Mouse (Mus musculus): Measurements from ENCODE around the gene Dok3. TPM values are rescaled to one million over a fixed set of nuclear protein-coding genes. Genes with fewer than 3 reads are reported as not detected.
A peak's percentile ranks its signal among the peaks of the same experiment; 100 is the strongest.

The Dok3 gene
- polyA plus RNA-seq, 1 experiment from 2014 or later, result 2.5 TPM

DNA sequence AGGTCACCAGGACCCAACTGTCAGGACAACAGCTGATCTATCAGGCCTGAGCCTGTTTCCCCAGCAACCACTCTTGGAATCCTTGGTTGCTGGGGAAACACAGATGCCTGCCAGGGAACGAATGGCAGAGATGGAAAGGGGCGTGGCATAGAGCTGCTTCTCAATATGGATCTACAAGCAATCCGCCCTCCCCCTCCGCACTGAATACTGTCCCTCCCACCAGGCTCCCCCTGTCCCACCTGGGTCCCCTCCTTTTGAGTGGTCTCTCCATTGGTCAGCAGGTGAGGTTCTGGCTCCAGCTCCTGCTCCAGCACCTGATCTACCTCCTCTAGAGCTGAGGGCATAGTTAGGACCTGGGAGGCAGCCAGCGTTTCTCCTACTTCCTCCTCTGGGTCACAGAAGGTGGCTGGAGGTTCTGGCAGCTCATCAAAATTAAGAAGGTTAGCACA is 54.5 kb downstream of the Dok3 start:
- peaks cover 25% of the 10 kb centered on the region for H3K4me1 ChIP-seq (ENCODE audit: insufficient read depth, low read length)
- no peaks in the 10 kb centered on the region for H3K27me3 ChIP-seq (ENCODE audit: insufficient read depth, low read length)
- H3K9me3 ChIP-seq (ENCODE audit: low read length), result no peaks in the 10 kb centered on the region
- no peak overlapping the region for H3K4me3 ChIP-seq (ENCODE audit: low read length)
- H3K9ac ChIP-seq (replicated peaks; ENCODE audit: low read length), result no peak overlapping the region
- 71% methylated on average over 5 of the region's 5 CpGs for WGBS
- H3K4me2 ChIP-seq (replicated peaks; ENCODE audit: low read depth, low read length), result no peak overlapping the region
- H3K27ac ChIP-seq (ENCODE audit: low read length), result no peak overlapping the region
- peaks cover 53% of the 10 kb centered on the region for H3K36me3 ChIP-seq (ENCODE audit: insufficient read depth, low read length)
- no peak for ATAC-seq (ENCODE audit: low FRiP score, low TSS enrichment)

DNA sequence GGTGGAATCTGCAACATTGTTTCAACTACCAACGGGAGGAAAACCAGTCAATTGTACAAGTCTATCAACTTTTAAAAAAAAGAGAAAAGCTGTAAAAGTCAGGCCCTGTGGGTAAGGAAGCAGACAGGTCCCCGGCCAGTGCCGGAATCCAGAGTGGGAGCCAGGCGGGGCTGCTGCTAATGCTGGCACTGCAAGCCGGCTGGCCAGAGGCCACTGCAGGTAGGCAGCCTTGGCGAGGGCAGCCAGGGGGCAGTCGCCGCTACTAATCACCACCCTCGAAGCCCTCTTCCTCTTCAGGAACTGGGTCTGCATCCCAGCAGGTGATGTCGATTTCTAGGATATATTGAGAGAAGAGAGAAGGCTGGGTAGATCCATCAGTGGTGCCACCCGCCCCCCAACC is 55.1 kb downstream of the Dok3 start:
- H3K4me1 ChIP-seq (ENCODE audit: insufficient read depth, low read length), result peaks cover 25% of the 10 kb centered on the region
- H3K9me3 ChIP-seq (ENCODE audit: low read length), result no peaks in the 10 kb centered on the region
- ATAC-seq (ENCODE audit: low FRiP score, low TSS enrichment), result no peak
- no peak overlapping the region for H3K9ac ChIP-seq (replicated peaks; ENCODE audit: low read length)
- WGBS, result 74% methylated on average over 11 of the region's 11 CpGs
- no peak overlapping the region for H3K4me2 ChIP-seq (replicated peaks; ENCODE audit: low read depth, low read length)
- H3K27me3 ChIP-seq (ENCODE audit: insufficient read depth, low read length), result no peaks in the 10 kb centered on the region
- H3K36me3 ChIP-seq (ENCODE audit: insufficient read depth, low read length), result peaks cover 46% of the 10 kb centered on the region
- H3K27ac ChIP-seq (ENCODE audit: low read length), result no peak overlapping the region
- no peak overlapping the region for H3K4me3 ChIP-seq (ENCODE audit: low read length)

Small RNAs within 50 kb of the gene (microRNA-seq; reads per million reads assigned to microRNA genes)
- gene Mir6944 (14.1 reads per million, percentile 34 among the genes with 10 or more reads in this experiment), gene Mir6945 (0.95 reads per million)

Other genes starting within 250 kb of the Dok3 start
- gene Prelid1, start 208.8 kb downstream of the Dok3 start, polyA plus RNA-seq (2015; fragmentation: Nextera tagmentation; extraction: Ambion mirVana), result 511 and 518 TPM in 2 replicates
- gene Rab24, start 207.3 kb downstream of the Dok3 start, polyA plus RNA-seq (2015; fragmentation: Nextera tagmentation; extraction: Ambion mirVana), result 91.5 and 95.5 TPM in 2 replicates
- gene Mxd3, start 199.5 kb downstream of the Dok3 start, polyA plus RNA-seq (2015; fragmentation: Nextera tagmentation; extraction: Ambion mirVana), result 33.5 and 37.6 TPM in 2 replicates
- 127 and 131 TPM in 2 replicates for gene Lman2, start 166.5 kb downstream of the Dok3 start, polyA plus RNA-seq (2015; fragmentation: Nextera tagmentation; extraction: Ambion mirVana)
- 1.1 and 1.3 TPM in 2 replicates for gene Rgs14, start 159.6 kb downstream of the Dok3 start, polyA plus RNA-seq (2015; fragmentation: Nextera tagmentation; extraction: Ambion mirVana)
- gene Slc34a1, start 131.1 kb downstream of the Dok3 start, polyA plus RNA-seq (2015; fragmentation: Nextera tagmentation; extraction: Ambion mirVana), result 366 and 385 TPM in 2 replicates
- gene Pfn3, start 114.1 kb downstream of the Dok3 start, polyA plus RNA-seq (2015; fragmentation: Nextera tagmentation; extraction: Ambion mirVana), result 0.46 TPM in 1 of 2 replicates, not detected in the other
- 0.28 and 0.79 TPM in 2 replicates for gene F12, start 102.5 kb downstream of the Dok3 start, polyA plus RNA-seq (2015; fragmentation: Nextera tagmentation; extraction: Ambion mirVana)
- 17.4 and 25.6 TPM in 2 replicates for gene Grk6, start 84.2 kb downstream of the Dok3 start, polyA plus RNA-seq (2015; fragmentation: Nextera tagmentation; extraction: Ambion mirVana)
- gene Prr7, start 65.0 kb downstream of the Dok3 start, polyA plus RNA-seq (2015; fragmentation: Nextera tagmentation; extraction: Ambion mirVana), result 0.37 and 0.59 TPM in 2 replicates
- gene Dbn1, start 41.2 kb downstream of the Dok3 start, polyA plus RNA-seq (2015; fragmentation: Nextera tagmentation; extraction: Ambion mirVana), result 177 and 194 TPM in 2 replicates
- 162 and 169 TPM in 2 replicates for gene Pdlim7, start 15.6 kb downstream of the Dok3 start, polyA plus RNA-seq (2015; fragmentation: Nextera tagmentation; extraction: Ambion mirVana)
- 89.1 and 91.6 TPM in 2 replicates for gene Ddx41, start 7.4 kb upstream of the Dok3 start, polyA plus RNA-seq (2015; fragmentation: Nextera tagmentation; extraction: Ambion mirVana)
- 40.2 and 41.2 TPM in 2 replicates for gene Fam193b, start 41.8 kb upstream of the Dok3 start, polyA plus RNA-seq (2015; fragmentation: Nextera tagmentation; extraction: Ambion mirVana)
- 175 and 177 TPM in 2 replicates for gene Tmed9, start 44.4 kb upstream of the Dok3 start, polyA plus RNA-seq (2015; fragmentation: Nextera tagmentation; extraction: Ambion mirVana)
- 20.0 and 26.3 TPM in 2 replicates for gene B4galt7, start 70.6 kb upstream of the Dok3 start, polyA plus RNA-seq (2015; fragmentation: Nextera tagmentation; extraction: Ambion mirVana)
- gene Caml, start 93.7 kb upstream of the Dok3 start, polyA plus RNA-seq (2015; fragmentation: Nextera tagmentation; extraction: Ambion mirVana), result 54.5 and 60.7 TPM in 2 replicates
- gene Ddx46, start 105.7 kb upstream of the Dok3 start, polyA plus RNA-seq (2015; fragmentation: Nextera tagmentation; extraction: Ambion mirVana), result 37.5 and 39.7 TPM in 2 replicates
- gene B230219D22Rik, start 163.8 kb upstream of the Dok3 start, polyA plus RNA-seq (2015; fragmentation: Nextera tagmentation; extraction: Ambion mirVana), result 55.2 and 62.2 TPM in 2 replicates
- 97.2 and 99.7 TPM in 2 replicates for gene Txndc15, start 185.4 kb upstream of the Dok3 start, polyA plus RNA-seq (2015; fragmentation: Nextera tagmentation; extraction: Ambion mirVana)
- gene Pcbd2, start 198.1 kb upstream of the Dok3 start, polyA plus RNA-seq (2015; fragmentation: Nextera tagmentation; extraction: Ambion mirVana), result 52.5 and 52.7 TPM in 2 replicates

Measured in kidney, embryonic 16.5 days (tissue).